Mouse (Mus musculus) cortical plate, adult 2 months (tissue): ENCODE data around the gene Zfp648. TPM values are rescaled to one million over a fixed set of nuclear protein-coding genes. Genes with fewer than 3 reads are reported as not detected.
A peak's percentile ranks its signal among the peaks of the same experiment; 100 is the strongest.

Experiments used
- H3K27ac ChIP-seq: fragments of 200-500 bp; 2 replicates; pipeline ENCODE4 v1.5.1; 2012; ENCODE audit warnings: low read length, control low read depth, inconsistent platforms; ENCODE audit not compliant: insufficient read depth
- H3K4me1 ChIP-seq: fragments of 200-500 bp; 2 replicates; pipeline ENCODE4 v1.6.1; 2011; ENCODE audit warnings: low read length; ENCODE audit not compliant: control insufficient read depth, insufficient read depth
- H3K4me3 ChIP-seq: fragments of 200-500 bp; 2 replicates; pipeline ENCODE4 v1.5.1; 2011; ENCODE audit warnings: mild to moderate bottlenecking, low read length, control low read depth; ENCODE audit not compliant: insufficient read depth
- CTCF ChIP-seq: fragments of 200-500 bp; IDR thresholded peaks from 2 replicates; pipeline ENCODE4 v1.5.1; 2011; ENCODE audit warnings: mild to moderate bottlenecking, control low read depth, low read length; ENCODE audit not compliant: insufficient read depth; ENCODE audit errors: extremely low read depth
- POLR2A ChIP-seq: fragments of 200-500 bp; IDR thresholded peaks from 2 replicates; pipeline ENCODE4 v1.6.1; 2011; ENCODE audit warnings: mild to moderate bottlenecking, low read length, control low read depth; ENCODE audit not compliant: insufficient read depth; ENCODE audit errors: extremely low read depth
- polyA plus RNA-seq: library from polyadenylated mRNA; depleted of rRNA; stranded (reverse); fragments of >200 nt; gene quantifications from 2 replicates; pipeline ENCODE4 v1.2.3, GENCODE M21; 2012

Gene Zfp648
- polyA plus RNA-seq, 1 experiment, result 1.1 TPM

- no peak for TF ChIP-seq POLR2A
- peak; percentile 87 for TF ChIP-seq CTCF
- Histone ChIP-seq H3K27ac (no peak overlapping the region), H3K4me3 (no peak overlapping the region), H3K4me1 (peaks cover 3% of the 10 kb centered on the region; the same call in 1 of the 2 replicates)
These were observed 20.0 kb upstream of the Zfp648 start for GRCm38 (mm10) chr1:154180952-154181351.

GRCm38 (mm10) chr1:154182396-154183076 lies 18.5 kb upstream of the Zfp648 start:
- peaks cover 3% of the 10 kb centered on the region; the same call in 1 of the 2 replicates for H3K4me1 ChIP-seq
- TF ChIP-seq POLR2A (no peak), CTCF (no peak; the same call in 1 of the 2 replicates)
- no peak overlapping the region for H3K27ac ChIP-seq
- H3K4me3 ChIP-seq, result no peak overlapping the region

- H3K4me1 ChIP-seq, result no peaks in the 10 kb centered on the region; the same call in 1 of the 2 replicates
- H3K27ac ChIP-seq, result no peak overlapping the region
- no peak overlapping the region for H3K4me3 ChIP-seq
- no peak for TF ChIP-seq CTCF
- TF ChIP-seq POLR2A, result no peak
These were observed 17.8 kb upstream of the Zfp648 start for GRCm38 (mm10) chr1:154183077-154183751.

- Histone ChIP-seq H3K4me1 (no peaks in the 10 kb centered on the region), H3K27ac (no peak overlapping the region), H3K4me3 (no peak overlapping the region)
- TF ChIP-seq POLR2A, result no peak
- no peak for TF ChIP-seq CTCF
These were observed 12.8 kb upstream of the Zfp648 start for GRCm38 (mm10) chr1:154188229-154188628.

GRCm38 (mm10) chr1:154188631-154189030 lies 12.4 kb upstream of the Zfp648 start:
- Histone ChIP-seq H3K4me1 (no peaks in the 10 kb centered on the region), H3K27ac (no peak overlapping the region), H3K4me3 (no peak overlapping the region)
- no peak for TF ChIP-seq POLR2A
- TF ChIP-seq CTCF, result no peak

GRCm38 (mm10) chr1:154189842-154190530 lies 11.0 kb upstream of the Zfp648 start:
- H3K4me1 ChIP-seq, result no peaks in the 10 kb centered on the region
- no peak for TF ChIP-seq POLR2A
- peak; percentile 52 for TF ChIP-seq CTCF
- no peak overlapping the region for H3K27ac ChIP-seq
- H3K4me3 ChIP-seq, result no peak overlapping the region

GRCm38 (mm10) chr1:154198896-154199295 lies 2.1 kb upstream of the Zfp648 start:
- no peak for TF ChIP-seq CTCF
- TF ChIP-seq POLR2A, result no peak
- Histone ChIP-seq H3K4me3 (no peak overlapping the region), H3K27ac (no peak overlapping the region), H3K4me1 (no peaks in the 10 kb centered on the region)

GRCm38 (mm10) chr1:154202580-154202979 lies 1.6 kb downstream of the Zfp648 start:
- TF ChIP-seq CTCF (no peak), POLR2A (no peak)
- H3K4me1 ChIP-seq, result peaks cover 3% of the 10 kb centered on the region
- H3K27ac ChIP-seq, result no peak overlapping the region
- no peak overlapping the region for H3K4me3 ChIP-seq

GRCm38 (mm10) chr1:154203386-154203785 lies 2.4 kb downstream of the Zfp648 start:
- H3K27ac ChIP-seq, result no peak overlapping the region
- no peak overlapping the region for H3K4me3 ChIP-seq
- peaks cover 3% of the 10 kb centered on the region for H3K4me1 ChIP-seq
- TF ChIP-seq POLR2A (no peak), CTCF (no peak)
